Mouse (Mus musculus): ENCODE measurements around the gene Trpm3.

Trpm3 gene

GRCm38 (mm10) chr19:22518508-22518907 lies 379.7 kb downstream of the Trpm3 start:
- no peak for DNase-seq

- no peak for DNase-seq
Measured at GRCm38 (mm10) chr19:22527944-22528343, 389.1 kb downstream of the Trpm3 start.

- no peak for DNase-seq
Measured at GRCm38 (mm10) chr19:22542990-22543709, 404.3 kb downstream of the Trpm3 start.

GRCm38 (mm10) chr19:22552179-22552578 lies 413.3 kb downstream of the Trpm3 start:
- DNase-seq: peak; percentile 20

- DNase-seq: peak; percentile 42
Measured at GRCm38 (mm10) chr19:22554421-22554941, 415.6 kb downstream of the Trpm3 start.

GRCm38 (mm10) chr19:22572396-22572795 lies 433.6 kb downstream of the Trpm3 start:
- DNase-seq: no peak

GRCm38 (mm10) chr19:22572849-22573248 lies 434.0 kb downstream of the Trpm3 start:
- DNase-seq: no peak

GRCm38 (mm10) chr19:22582120-22582745 lies 443.4 kb downstream of the Trpm3 start:
- DNase-seq: no peak

GRCm38 (mm10) chr19:22594492-22594891 lies 455.6 kb downstream of the Trpm3 start:
- no peak for DNase-seq

- no peak for DNase-seq
Measured at GRCm38 (mm10) chr19:22595246-22595645, 456.4 kb downstream of the Trpm3 start.

- no peak for DNase-seq
Measured at GRCm38 (mm10) chr19:22596715-22597114, 457.9 kb downstream of the Trpm3 start.

GRCm38 (mm10) chr19:22604322-22604721 lies 465.5 kb downstream of the Trpm3 start:
- no peak for DNase-seq

GRCm38 (mm10) chr19:22607985-22608684 lies 469.3 kb downstream of the Trpm3 start:
- no peak for DNase-seq

- DNase-seq: no peak
Measured at GRCm38 (mm10) chr19:22611621-22612020, 472.8 kb downstream of the Trpm3 start.

GRCm38 (mm10) chr19:22615367-22615766 lies 476.5 kb downstream of the Trpm3 start:
- DNase-seq: no peak

GRCm38 (mm10) chr19:22624801-22625513 lies 486.1 kb downstream of the Trpm3 start:
- no peak for DNase-seq

GRCm38 (mm10) chr19:22628878-22629277 lies 490.0 kb downstream of the Trpm3 start:
- no peak for DNase-seq

- DNase-seq: no peak
Measured at GRCm38 (mm10) chr19:22631316-22631715, 492.5 kb downstream of the Trpm3 start.

- no peak for DNase-seq
Measured at GRCm38 (mm10) chr19:22635635-22636034, 496.8 kb downstream of the Trpm3 start.

- no peak for DNase-seq
Measured at GRCm38 (mm10) chr19:22637786-22638185, 498.9 kb downstream of the Trpm3 start.

- DNase-seq: no peak
Measured at GRCm38 (mm10) chr19:22638394-22638954, 499.6 kb downstream of the Trpm3 start.

- peak; percentile 55 for DNase-seq
Measured at GRCm38 (mm10) chr19:22642124-22642523, 503.3 kb downstream of the Trpm3 start.

Data from kidney, adult 11 months (tissue).